Mouse (Mus musculus) T-cell, adult 2 months (primary cell): ENCODE data around the gene Fam169b.

Source experiments
- DNase-seq: peaks from one replicate; pipeline ENCODE4 v3.0.0; 2022; ENCODE audit warnings: low spot score

Gene Fam169b

DNA sequence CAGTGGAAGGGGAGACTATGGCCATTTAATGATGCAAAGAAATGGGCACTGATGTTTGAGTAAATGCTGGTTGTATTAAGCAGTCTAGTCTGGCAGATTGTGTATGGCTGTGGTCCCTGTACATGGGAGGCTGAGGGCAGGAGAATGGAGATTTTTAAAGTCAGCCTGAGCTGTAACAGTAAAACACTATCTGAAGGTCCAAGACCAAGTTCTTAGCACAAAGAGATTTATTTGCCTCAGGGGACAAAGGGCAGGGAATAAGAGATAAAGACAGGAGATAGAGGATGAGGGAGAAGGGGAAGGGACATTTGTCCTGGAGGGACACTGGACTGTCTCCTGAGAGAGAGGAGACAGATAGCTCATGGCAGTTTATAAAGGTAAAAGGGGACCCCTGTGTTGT, at the start of gene Fam169b:
Fam169b (plus strand) TSS at position 325 of the 400 bp plus-strand sequence.
- DNase-seq: no peak

DNA sequence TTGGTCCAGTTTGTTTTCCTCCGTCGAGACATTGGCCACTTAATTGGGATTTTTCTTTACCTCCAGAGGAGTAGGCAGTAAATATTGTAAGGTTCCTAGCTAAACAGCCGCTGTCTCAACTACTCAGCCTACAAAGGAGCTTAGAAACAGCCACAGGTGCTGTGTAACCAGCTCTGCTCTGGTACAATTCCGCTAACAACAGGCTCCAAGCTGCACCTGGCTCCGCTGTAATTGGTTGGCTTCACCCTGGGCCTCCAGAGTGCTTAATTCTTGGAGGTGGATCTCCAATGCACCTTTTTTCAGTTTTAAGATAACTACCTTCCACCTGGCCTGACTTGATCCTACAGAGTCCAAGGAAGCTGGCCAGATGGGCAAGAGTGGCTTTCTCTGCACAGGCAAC, 49.6 kb upstream of the Fam169b start:
- no peak for DNase-seq

DNA sequence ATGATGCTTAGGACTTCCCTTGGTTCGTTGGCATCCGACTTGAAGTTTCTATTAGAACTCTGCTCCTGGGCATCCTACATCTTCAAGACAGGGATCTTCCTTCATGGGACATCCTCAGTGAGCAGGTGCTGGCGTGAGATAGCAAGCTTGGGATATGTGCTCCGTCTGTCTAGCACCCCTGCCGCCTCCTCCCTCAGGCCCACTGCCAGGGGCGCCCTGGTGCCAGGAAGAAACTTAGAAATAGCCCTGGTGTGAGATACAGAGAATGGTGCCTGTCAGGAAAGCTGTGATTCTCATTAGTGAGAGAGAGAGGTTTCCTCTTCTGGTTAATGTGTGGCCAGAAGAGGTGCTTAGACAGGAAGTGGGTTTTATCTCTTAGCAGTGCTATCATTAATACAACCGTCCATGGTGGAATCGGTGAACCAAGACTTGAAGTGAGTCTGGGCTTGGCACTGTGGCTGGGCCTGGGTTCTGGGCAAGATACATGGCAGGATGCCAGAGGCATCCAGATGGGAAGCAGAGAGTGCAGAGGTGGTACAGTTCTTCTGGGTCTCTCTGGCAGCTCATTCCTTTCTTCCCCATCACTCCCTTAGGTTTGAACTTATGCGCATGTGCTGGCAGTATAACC, 48.1 kb upstream of the Fam169b start:
- DNase-seq: peak; percentile 16

DNA sequence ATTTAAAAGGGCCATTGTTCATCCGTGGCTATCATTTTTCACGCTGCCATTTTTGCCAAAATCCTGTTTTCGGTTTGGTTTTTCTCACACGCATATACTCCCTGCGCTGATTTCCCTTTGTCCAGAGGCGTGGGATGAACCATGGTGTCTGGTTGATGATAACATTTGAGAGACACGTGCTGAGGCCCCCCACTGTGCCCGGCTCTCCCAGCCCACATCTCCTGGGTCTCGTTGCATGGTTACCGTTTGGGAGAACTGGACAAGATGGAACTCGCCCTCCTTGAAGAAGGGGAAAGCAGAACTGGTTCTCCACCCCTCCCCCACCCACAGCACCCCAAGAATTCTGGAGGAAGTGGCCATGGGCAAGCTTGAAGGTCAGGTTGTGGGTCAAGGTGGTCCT, 46.6 kb upstream of the Fam169b start:
- DNase-seq: no peak

DNA sequence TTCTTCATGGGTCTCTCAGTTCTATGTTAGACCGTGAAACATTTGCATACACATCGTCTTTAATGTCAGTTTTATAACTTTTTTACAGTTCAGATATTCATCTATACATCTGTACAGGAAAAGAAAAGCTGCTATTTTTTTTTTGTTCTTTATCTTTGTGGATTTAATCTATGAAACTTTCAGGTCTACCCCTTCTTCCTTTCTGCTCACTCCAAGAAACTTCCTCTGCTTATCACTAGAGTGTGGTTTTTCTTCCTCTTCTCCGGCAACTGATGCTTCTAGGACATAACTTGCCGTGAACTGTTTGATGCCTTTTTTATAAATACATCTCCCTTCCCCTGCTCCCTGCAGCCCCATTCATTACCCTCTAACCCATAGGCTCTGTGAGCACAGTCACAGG, 46.0 kb upstream of the Fam169b start:
- no peak for DNase-seq

DNA sequence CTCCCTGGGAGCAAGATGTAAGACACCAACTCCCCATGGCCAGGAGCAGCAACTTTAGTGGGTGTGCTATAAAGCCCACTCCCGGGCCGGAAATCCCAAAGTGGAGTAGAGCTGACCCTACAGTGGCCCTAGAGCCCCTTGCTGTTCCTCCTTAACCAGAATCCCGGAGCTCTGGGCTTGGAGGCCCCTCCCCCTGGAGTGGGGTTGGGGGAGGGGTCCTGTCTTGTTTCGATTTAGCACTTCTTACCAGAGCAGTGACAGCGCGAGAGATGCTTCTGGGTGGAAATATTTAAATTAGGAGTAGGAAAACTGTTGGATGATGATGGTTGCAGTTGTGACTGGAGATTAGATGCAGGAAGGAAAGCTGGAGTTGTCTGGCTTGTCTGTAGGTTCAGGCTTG, 45.1 kb upstream of the Fam169b start:
- DNase-seq: no peak

DNA sequence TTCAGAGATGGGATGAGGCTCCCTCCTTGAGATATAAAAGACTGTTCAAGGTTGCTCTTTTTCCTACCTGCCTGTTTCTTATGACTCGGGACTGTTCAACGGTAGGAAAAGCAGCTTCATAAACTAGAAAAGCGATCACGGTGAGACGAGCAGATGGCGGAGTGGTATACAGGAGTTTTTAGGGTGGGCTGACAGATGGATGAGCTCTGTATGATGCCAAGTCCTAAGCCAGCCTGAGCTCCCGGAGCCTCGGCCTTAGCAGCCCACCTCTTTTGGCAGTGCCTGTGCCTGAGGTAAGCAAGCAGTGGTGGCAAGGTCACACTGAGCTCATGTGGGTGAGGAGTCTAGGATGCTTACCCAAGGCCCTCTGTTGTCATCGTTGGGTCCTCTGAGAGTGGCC, 42.8 kb upstream of the Fam169b start:
- no peak for DNase-seq

DNA sequence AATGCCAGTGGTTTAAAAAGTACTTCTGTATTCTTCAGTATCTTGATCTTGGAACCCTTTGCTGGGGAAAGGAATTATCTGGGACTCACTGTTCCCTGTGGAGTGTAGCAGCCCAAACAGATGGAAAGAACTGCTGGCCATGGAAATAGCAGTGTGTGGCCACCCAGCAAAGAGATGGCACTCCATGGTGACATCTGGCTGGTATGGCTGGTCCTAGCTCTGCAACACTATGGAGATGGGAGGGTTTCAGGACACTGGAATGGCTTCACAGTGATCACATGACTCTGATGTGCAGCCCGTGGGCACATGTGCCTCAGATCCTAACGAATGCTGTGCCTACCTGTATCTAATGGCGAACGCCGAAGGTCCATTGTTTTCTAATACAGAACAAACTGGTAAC, 41.1 kb upstream of the Fam169b start:
- DNase-seq: no peak

DNA sequence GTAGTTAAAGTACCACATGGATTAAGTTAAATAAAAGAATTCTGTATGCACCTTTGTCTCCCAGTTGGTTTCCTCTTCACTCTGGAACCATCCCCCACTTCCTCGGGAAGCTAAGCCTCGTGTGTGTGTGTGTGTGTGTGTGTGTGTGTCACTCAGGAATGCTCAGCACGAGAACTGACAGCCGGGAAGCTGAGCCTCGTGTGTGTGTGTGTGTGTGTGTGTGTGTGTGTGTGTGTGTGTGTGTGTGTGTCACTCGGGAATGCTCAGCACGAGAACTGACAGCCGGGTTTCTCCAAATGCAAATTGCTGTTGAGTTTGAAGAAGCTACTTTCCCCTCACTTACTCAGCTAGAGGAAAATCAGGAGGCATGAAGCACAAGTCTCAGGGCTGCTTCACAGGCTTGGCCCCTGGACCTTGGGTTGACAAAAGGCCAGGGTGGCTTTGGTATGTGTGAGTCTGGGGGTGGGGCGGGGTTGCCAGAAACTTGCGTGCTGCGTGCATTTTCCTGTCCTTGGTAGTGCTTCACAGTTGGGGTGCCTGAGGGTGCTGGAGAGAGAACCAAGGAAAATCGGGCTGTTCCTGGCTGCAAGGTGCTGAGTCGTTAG, 39.9 kb upstream of the Fam169b start:
- no peak for DNase-seq

DNA sequence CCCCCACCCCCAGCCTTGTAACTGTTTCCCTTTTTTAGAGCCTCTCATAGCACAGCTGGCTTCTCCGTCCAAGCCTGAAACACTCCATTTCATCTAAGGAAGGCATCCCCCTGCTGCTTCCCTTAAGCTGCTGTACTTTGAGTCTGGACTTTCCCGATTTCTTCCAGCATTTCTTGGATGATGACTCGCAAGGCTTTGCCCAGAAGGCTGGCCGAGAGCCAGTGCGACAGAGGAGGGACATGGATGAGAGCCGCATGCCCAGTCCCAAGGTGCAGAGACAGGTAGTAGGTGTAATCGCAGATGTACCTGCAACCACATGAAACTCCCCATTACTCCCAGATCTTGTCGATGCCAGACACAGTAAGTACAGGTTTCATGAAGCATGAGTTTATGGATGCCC, 36.8 kb upstream of the Fam169b start:
- no peak for DNase-seq

DNA sequence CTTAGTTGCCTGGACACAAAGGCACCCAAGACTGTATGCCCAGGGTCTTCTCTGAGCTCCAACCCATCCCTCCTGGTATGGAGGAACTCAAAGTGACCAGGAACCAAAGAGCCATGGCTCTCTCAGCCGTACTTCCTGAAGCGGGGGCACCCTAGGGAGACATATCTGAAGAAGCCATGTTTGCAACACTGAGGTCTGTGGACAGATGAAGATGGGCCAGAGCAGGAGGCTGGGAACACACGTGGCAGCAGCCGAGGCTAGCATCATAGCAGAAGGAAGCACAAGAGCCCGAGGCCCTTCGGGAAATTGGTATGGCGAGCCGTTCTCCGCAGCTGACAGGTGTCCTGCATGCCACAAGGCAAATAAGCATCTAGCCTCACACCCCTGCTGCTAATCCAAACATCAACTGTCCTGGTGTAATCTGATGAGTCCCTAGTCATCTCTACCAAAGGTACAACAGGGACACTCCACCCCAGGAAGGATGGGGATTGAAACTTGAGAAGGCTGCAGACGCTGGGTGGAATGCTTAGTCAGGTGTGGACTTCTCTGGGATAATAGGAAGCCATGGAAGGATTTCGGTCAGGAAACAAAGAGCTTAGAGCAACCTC, 34.3 kb upstream of the Fam169b start:
- DNase-seq: no peak

DNA sequence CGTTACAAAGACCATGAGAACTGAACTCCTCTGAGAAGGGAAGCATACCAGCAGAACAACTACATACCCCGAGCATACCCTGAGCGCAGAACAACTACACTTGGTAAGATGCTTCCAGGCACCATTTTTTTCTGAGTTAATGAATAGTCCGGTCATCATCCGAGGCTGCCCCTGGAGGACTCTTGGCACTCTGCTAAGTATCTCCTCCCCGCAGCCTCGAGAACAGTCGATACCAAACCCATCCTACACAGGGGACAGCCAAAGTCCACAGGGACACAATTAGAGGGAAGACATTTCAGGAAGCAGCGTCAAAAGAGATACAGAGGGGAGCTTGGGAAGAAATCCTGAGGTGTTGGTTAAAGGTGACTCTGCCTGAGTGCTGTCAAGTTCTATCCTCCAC, 32.4 kb upstream of the Fam169b start:
- DNase-seq: no peak

DNA sequence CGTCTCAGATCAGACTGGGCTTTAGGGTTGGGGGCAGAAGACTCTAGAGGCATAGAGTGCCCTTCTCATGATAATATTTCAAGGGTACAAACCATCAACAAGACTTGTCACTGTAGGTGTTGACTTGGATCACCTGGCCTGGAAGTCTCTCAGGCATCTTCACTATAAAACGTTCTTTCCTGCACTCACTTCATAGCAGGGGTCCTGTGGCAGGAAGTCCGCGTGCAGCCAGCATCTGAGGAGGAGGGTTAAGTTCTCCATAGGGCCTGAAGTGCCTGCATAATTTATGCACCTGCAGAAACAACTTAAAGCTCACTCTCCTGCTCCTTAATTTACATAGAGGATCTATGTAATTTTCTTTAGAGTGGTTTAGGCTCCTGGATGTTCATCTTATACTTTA, 28.0 kb upstream of the Fam169b start:
- DNase-seq: no peak

DNA sequence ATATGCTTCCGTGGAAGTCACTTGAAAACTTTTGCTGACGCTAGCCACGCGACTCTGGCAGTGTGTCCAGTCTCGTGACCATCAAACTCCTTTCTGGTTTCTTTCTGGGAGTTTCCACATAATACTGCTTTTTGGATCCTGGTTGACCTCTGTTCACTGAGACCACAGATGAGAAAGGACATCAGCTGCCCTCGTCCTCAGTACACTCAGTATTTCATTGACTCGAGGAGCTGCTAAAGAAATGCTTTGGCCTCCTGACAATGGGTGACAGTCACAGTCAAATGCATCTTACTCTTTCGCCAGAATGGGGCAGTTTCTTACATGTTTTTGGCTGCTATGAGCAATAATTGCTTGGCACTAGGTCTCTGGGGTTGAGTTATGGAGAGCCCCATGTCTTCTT, 27.4 kb upstream of the Fam169b start:
- no peak for DNase-seq

DNA sequence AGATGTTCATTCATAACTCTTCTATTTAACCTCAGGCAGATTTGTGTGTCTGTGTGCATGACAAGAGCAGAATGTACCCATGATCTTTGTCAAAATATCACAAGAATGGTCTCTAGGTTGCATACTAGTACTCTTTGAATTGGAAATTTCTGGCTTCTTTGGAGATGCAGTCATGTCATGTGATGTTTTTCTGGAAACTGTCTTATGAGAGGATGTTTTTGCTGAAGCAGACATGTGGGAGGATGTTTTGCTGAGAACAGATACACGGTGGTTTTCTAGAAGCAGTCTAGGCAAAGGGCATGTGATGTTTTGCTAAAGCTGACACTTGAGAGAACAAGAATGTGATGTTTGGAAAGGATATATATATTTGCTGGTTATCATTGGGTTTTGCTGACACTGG, 23.2 kb upstream of the Fam169b start:
- DNase-seq: peak; percentile 87

DNA sequence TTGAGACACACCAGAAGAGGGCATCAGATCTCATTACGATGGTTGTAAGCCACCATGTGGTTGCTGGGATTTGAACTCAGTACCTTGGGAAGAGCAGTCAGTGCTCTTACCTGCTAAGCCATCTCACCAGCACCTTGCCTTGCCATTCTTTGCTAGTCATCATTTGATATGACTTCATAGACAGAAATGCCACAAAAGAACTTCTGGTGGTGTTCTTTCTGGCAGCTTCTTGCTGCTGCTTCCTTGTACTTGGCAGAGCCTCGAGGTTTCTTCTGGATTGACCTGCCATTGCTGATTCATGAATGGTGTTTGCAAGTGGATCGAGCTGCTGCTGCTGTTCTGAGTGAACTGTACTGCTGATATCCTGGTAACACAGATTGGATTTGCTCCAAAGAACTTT, 22.7 kb upstream of the Fam169b start:
- no peak for DNase-seq

DNA sequence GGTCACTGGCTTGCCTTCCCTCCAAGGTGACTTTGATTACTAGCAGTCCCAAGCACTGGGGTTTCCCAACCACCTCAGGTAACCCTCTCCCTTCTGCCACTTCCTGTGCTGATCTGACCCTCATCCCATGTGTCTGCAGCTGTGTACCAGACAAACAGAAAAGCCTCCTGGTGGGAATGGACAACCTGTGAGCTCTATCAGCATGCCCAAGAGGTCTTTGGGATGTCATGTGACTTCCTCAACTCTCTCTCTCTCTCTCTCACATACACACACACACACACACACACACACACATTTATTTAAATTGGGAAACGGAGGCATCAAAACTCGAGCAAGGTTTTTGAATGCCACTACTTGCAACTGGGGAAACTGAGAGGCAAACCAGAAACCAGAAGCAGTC, 15.9 kb upstream of the Fam169b start:
- DNase-seq: no peak

DNA sequence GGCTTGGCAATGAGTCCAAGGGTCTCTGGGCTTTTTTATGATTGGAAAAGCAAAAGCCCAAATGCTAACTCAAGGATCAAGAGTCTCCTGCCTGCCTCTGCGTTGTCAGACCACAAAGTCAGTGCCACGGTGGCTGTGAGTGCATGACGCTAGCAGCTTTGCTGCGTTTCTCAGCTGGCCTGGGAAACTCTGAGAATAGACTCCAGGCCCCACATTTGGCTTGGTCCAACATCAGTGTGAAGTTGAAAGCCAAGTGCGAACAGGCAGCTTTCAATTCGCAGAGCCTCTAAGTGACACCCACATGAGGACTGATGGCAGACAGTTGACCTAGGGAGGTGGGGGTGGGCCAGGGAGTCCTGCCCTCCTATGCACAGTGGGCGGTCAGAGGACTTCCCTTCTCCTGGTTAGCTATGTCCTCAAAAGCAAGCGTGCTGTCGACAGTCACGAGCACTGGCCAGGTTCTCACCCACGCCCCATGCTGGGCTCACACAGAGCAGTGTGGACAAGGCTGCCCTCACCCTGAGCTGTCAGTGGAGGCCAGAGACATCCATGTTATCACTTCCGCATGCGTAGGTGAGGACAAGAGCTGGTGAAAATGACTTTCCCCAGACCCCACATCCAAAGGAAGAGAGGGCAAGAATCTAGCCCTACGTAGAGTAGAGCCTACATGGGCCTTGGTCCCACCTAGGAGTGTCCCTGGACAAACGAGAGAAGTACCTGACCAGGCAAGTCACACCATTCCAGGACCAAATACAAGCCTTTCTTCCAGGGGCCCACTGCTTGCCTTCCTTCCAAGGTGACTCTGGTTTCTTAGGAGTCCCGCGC, 15.1 kb upstream of the Fam169b start:
- DNase-seq: no peak

DNA sequence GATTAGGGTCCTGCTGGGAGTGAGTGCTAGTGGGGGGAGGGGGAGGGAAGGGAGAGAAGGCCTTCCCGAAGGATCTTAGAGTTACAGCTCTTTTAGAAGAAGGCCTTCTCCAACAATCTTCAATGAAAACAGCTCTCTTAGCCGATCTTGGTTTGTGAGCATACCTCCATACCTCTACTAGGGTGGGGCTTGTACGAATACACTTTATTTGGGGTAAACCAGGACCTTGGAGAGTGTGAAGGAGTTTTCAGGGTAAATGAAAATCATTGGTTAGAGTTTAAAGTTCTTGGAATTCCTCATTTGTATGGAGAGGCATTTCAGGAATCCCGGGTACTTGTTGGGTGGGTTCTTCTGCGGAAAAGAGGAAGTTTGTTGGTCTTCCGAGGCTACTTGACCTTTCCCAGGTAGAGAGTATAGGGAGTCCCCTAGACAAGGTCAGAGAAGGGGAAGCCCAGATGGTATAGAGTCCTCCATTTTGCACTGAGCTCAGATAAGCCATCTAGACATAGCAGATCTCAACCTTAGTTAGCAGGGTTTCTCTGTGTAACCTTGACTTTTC, 14.0 kb upstream of the Fam169b start:
- DNase-seq: no peak

DNA sequence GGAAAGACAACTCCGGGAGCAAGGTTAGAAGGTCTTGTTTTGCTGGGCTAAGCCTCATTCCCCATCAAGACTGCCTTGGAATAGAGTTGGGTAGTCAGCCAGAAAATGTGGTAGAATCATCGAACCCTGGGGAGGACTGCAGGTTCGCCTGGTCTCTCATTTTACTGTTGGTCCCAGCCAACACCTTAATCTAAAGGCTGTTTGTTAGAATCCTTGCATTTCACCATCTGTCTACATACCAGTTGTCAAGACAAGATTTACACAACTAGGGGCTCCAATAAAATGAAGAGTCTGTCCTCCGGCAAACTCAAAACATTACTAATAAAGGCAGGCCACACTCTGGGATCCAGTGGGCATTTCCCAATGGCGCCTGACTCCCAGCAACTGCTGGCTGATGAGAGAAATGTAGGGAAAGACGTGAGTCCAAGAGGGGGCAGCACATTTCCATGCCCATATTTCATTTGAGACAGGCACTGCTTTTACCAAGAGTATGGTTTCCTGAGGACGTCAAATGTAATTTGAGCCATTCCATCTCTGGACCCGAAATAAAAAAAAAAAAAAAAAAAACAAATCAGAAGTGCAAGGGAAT, 10.9 kb upstream of the Fam169b start:
- DNase-seq: no peak

DNA sequence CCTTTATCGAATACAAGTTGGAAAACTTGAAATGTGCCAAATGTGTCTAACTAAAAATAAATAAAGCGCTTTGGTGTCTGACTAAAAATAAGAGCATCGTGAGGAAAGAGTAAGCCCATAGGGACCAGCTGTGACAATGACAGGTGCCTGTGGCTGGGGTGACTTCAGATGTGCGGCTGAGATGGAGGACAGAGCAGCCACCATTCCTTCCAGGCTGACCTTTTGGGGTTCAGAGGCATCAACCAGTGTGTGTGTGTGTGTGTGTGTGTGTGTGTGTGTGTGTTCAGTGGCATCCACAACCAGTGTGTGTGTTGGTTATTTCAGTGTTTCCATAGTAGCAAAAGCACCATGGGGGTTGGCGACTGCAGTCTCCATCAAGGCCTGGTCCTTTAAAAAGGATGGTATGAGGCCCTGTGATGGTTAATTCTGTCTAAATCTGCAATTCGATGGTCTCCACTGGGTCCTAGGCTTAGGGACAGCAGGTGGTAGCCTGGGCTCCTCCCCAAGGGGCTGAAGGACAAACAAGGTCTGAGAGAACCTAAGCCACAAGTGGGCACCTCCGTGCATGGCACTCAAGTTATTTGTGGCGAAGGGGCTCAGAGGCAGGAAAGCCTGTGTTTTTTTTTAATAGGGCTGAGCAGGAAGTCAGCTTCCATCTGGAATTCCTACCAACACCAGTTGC, 10.2 kb upstream of the Fam169b start:
- no peak for DNase-seq

DNA sequence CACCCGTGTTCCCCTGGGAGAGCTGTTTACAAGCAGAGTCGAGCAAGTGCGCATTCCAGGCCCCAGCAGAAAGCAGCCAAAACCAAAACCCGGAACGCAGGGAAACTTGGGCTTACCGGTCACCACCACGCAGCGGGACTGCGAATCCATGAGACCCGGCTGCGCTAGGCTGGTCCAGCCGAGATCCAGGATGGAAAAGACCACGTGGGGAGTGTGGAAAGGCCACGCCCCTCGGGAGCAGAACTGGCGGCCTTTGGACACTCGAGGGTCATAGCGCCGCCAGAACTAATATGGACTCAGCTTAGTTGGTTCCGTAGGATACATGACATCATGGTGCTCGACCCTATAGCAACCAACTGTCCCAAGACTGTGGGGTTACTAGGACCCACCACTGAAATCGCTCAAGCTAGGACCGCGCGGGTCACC, 9.6 kb upstream of the Fam169b start, which contains the start of gene Pgpep1l:
Pgpep1l (minus strand) TSS at position 206 of the 426 bp plus-strand sequence.
- DNase-seq: peak; percentile 32
